Mouse (Mus musculus): ENCODE data around the gene Slc9b2. TPM values are rescaled to one million over a fixed set of nuclear protein-coding genes. Genes with fewer than 3 reads are reported as not detected.

Gene Slc9b2
- total RNA-seq, 2 experiments from 2014 or later = 3.0 to 3.9 TPM

Other genes with a start within 250 kb of the Slc9b2 start
- gene Cenpe, start 95.2 kb upstream of the Slc9b2 start, total RNA-seq (2021) = 1 to 10 TPM in 1 of 2 experiments, under 1 TPM in 1; 1.00 to 1.5 TPM
- 1 to 10 TPM; 2.2 to 4.3 TPM for gene Bdh2, start 26.5 kb upstream of the Slc9b2 start, total RNA-seq (2021)
- under 1 TPM in 1 of 2 experiments, not detected in 1; 0.64 TPM for gene Slc9b1, start 40.3 kb downstream of the Slc9b2 start, total RNA-seq (2021)
- 10 to 100 TPM; 37.5 to 38.5 TPM for gene Cisd2, start 116.2 kb downstream of the Slc9b2 start, total RNA-seq (2021)
- gene Ube2d3, start 130.4 kb downstream of the Slc9b2 start, total RNA-seq (2021) = 100 to 1,000 TPM; 227 to 231 TPM
- gene Manba, start 177.9 kb downstream of the Slc9b2 start, total RNA-seq (2021) = 1 to 10 TPM; 7.2 to 9.9 TPM

All from left cerebral cortex, postnatal 36 days (tissue).